Mouse (Mus musculus): ENCODE measurements around the gene Ttc4.

- TF ChIP-seq CTCF (IDR thresholded peaks at IDR 0.05; ENCODE audit: borderline replicate concordance, insufficient read depth, low read length) (no peak), POLR2A (IDR thresholded peaks at IDR 0.05; ENCODE audit: low read depth, low read length) (no peak)
Observed at GRCm38 (mm10) chr4:106707957-106708356, 29.2 kb upstream of the Ttc4 start.

Measured in embryonic fibroblast, embryonic 13.5 days (primary cell).